12 mouse cellular contexts compared by ENCODE assay signal in the genomic region with DNA sequence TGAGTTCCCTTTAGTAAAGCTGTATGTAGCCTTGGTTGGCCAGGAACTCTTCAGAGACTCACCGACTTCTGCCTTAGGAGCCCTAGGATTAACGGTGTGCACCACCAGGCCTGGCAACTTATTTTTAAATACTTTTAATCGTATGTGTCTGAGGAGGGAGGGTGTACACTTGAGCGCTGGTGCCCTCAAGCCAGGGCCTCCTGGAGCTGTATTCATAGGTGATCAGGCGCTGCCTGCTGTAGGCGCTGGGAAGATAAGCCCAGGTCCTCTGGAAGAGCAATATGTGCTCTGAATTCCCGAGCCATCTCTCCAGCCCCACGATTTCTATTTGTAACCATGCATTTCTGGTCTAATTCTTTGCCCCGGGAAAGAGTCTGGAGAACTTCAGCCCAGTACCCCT. TPM values are rescaled to one million over a fixed set of nuclear protein-coding genes. Genes with fewer than 3 reads are reported as not detected.
DNase-seq lines count a peak whose midpoint lies in the region; ATAC-seq and TF ChIP-seq lines count a peak whose summit lies in the region.
"Had no signal": no experiment of that assay in that cellular context is flagged by ENCODE, and none has a peak within 500 bp of the region (broad histone marks: within the 10 kb centered on the region; RNA-seq: fewer than 3 reads in every experiment).

No protein-coding gene starts in this region.

- WGBS in heart, embryonic 14.5 days = 9% methylated on average over 9 of the region's 9 CpGs
- WGBS in lung, postnatal 0 days = 53% methylated on average over 9 of the region's 9 CpGs
- WGBS in limb, embryonic 13.5 days = 43% methylated on average over 9 of the region's 9 CpGs
- WGBS in midbrain, postnatal 0 days = 30% methylated on average over 9 of the region's 9 CpGs

- TF ChIP-seq CTCF in lung, postnatal 0 days (IDR thresholded peaks at IDR 0.05) = no peak
- TF ChIP-seq CTCF in midbrain, postnatal 0 days (IDR thresholded peaks at IDR 0.05) = no peak

- DNase-seq in heart, adult 11 months = no peak
- no peak for DNase-seq in lung, postnatal 0 days (ENCODE audit: low spot score)
- DNase-seq in lung, postnatal 4 days = no peak
- DNase-seq in midbrain, postnatal 0 days (ENCODE audit: low spot score) = no peak
- DNase-seq in gastrocnemius, adult 18-20 months (ENCODE audit: low spot score) = no peak
- no peak for DNase-seq in urinary bladder, postnatal 36 days (ENCODE audit: low spot score in 2 of 2)
- DNase-seq: cerebellum, adult 11 months had no signal

- 0 out of 2 replicates have a peak, but pooled peaks have one; percentile 28 for ATAC-seq in heart, embryonic 14.5 days (ENCODE audit: insufficient number of reproducible peaks, insufficient read depth, low FRiP score, low read depth)
- no peak for ATAC-seq in lung, postnatal 0 days
- no peak for ATAC-seq in limb, embryonic 13.5 days (ENCODE audit: low FRiP score, low read depth)
- ATAC-seq in midbrain, postnatal 0 days (ENCODE audit: low FRiP score) = no peak
- ATAC-seq: intestine, embryonic 15.5 days had no signal

- H3K9me3 ChIP-seq in heart, embryonic 14.5 days (ENCODE audit: control insufficient read depth, low read length) = no peaks in the 10 kb centered on the region
- no peaks in the 10 kb centered on the region for H3K9me3 ChIP-seq in lung, postnatal 0 days (ENCODE audit: low read length)
- no peaks in the 10 kb centered on the region for H3K9me3 ChIP-seq in limb, embryonic 13.5 days
- H3K9me3 ChIP-seq in midbrain, postnatal 0 days (ENCODE audit: low read length) = no peaks in the 10 kb centered on the region
- H3K9me3 ChIP-seq: intestine, embryonic 15.5 days had no signal

- TF ChIP-seq EP300 in lung, postnatal 0 days (IDR thresholded peaks at IDR 0.05) = no peak

- peaks cover 18 to 27% of the 10 kb centered on the region in 2 experiments for H3K4me1 ChIP-seq in heart, embryonic 14.5 days (ENCODE audit: control insufficient read depth in 2 of 2, insufficient read depth in 2 of 2, low read length in 2 of 2)
- H3K4me1 ChIP-seq in lung, postnatal 0 days (ENCODE audit: insufficient read depth, low read depth, low read length) = peaks cover 4% of the 10 kb centered on the region; the same call in 1 of the 2 replicates
- H3K4me1 ChIP-seq in limb, embryonic 13.5 days = peaks cover 36% of the 10 kb centered on the region
- no peaks in the 10 kb centered on the region for H3K4me1 ChIP-seq in midbrain, postnatal 0 days (ENCODE audit: insufficient read depth, low read length)
- H3K4me1 ChIP-seq: intestine, embryonic 15.5 days had no signal

- H3K36me3 ChIP-seq in heart, embryonic 14.5 days (ENCODE audit: control insufficient read depth, insufficient read depth, low read length) = peaks cover 52% of the 10 kb centered on the region
- peaks cover 22% of the 10 kb centered on the region for H3K36me3 ChIP-seq in lung, postnatal 0 days (ENCODE audit: insufficient read depth, low read length)
- H3K36me3 ChIP-seq in limb, embryonic 13.5 days = peaks cover 70% of the 10 kb centered on the region
- peaks cover 35% of the 10 kb centered on the region for H3K36me3 ChIP-seq in midbrain, postnatal 0 days (ENCODE audit: insufficient read depth, low read length)

- no peaks in the 10 kb centered on the region for H3K27me3 ChIP-seq in heart, embryonic 14.5 days (ENCODE audit: control insufficient read depth, insufficient read depth, low read length)
- no peaks in the 10 kb centered on the region for H3K27me3 ChIP-seq in lung, postnatal 0 days (replicated peaks; ENCODE audit: insufficient read depth, low read length)
- no peaks in the 10 kb centered on the region for H3K27me3 ChIP-seq in limb, embryonic 13.5 days
- no peaks in the 10 kb centered on the region for H3K27me3 ChIP-seq in midbrain, postnatal 0 days (ENCODE audit: insufficient read depth, low read length)
- H3K27me3 ChIP-seq: intestine, embryonic 15.5 days had no signal

- peak overlapping the region; percentile 80 to 89 for H3K27ac ChIP-seq in heart, embryonic 14.5 days (replicated peaks in 1 of 2; ENCODE audit: control insufficient read depth in 1 of 2, insufficient read depth in 1 of 2, low read depth in 2 of 2, low read length in 2 of 2)
- H3K27ac ChIP-seq in lung, postnatal 0 days (ENCODE audit: low read length) = peak overlapping the region; percentile 81; the same call in 1 of the 2 replicates
- peak overlapping the region; percentile 65 for H3K27ac ChIP-seq in limb, embryonic 13.5 days
- peak overlapping the region; percentile 57; the same call in 1 of the 2 replicates for H3K27ac ChIP-seq in midbrain, postnatal 0 days (ENCODE audit: low read depth, low read length)
- H3K27ac ChIP-seq: intestine, embryonic 15.5 days had no signal

- peak overlapping the region; percentile 49 for H3K4me2 ChIP-seq in heart, embryonic 14.5 days (ENCODE audit: low read length)
- no peak overlapping the region for H3K4me2 ChIP-seq in lung, postnatal 0 days (replicated peaks; ENCODE audit: low read depth, low read length)
- H3K4me2 ChIP-seq in limb, embryonic 13.5 days (replicated peaks) = no peak overlapping the region
- no peak overlapping the region for H3K4me2 ChIP-seq in midbrain, postnatal 0 days (ENCODE audit: low read depth, low read length, poor library complexity, severe bottlenecking)
- H3K4me2 ChIP-seq: intestine, embryonic 15.5 days had no signal

- H3K4me3 ChIP-seq in heart, embryonic 14.5 days (ENCODE audit: control insufficient read depth in 1 of 2, insufficient read depth in 1 of 2, low read depth in 1 of 2, low read length in 2 of 2) = peak overlapping the region in 1 of 2 experiments; percentile 3; a peak in 1 of 4 replicates
- no peak overlapping the region for H3K4me3 ChIP-seq in lung, postnatal 0 days (ENCODE audit: low read depth, low read length)
- H3K4me3 ChIP-seq in limb, embryonic 13.5 days = no peak overlapping the region
- H3K4me3 ChIP-seq in midbrain, postnatal 0 days (ENCODE audit: low read depth, low read length) = no peak overlapping the region
- H3K4me3 ChIP-seq: intestine, embryonic 15.5 days had no signal

- peak overlapping the region; percentile 54 for H3K9ac ChIP-seq in heart, embryonic 14.5 days (ENCODE audit: low read length)
- no peak overlapping the region for H3K9ac ChIP-seq in lung, postnatal 0 days (replicated peaks; ENCODE audit: low read depth)
- no peak overlapping the region for H3K9ac ChIP-seq in limb, embryonic 13.5 days
- no peak overlapping the region for H3K9ac ChIP-seq in midbrain, postnatal 0 days (replicated peaks; ENCODE audit: low read length, poor library complexity, severe bottlenecking)
- H3K9ac ChIP-seq: intestine, embryonic 15.5 days had no signal

RNA-seq across cellular contexts. Expression of a gene that starts 16.2 kb away (rescaled TPM):
- 52.5 and 58.7 TPM in 2 replicates for polyA plus RNA-seq in heart, embryonic 14.5 days (2014; fragmentation: Nextera tagmentation; extraction: Ambion mirVana)
- 72.8 and 97.5 TPM in 2 replicates for polyA plus RNA-seq in lung, postnatal 0 days (2015; fragmentation: Nextera tagmentation; extraction: Ambion mirVana)
- 93.9 and 98.0 TPM in 2 replicates for polyA plus RNA-seq in limb, embryonic 13.5 days (2015; fragmentation: Nextera tagmentation; extraction: Ambion mirVana)
- 299 and 345 TPM in 2 replicates for total RNA-seq in midbrain, postnatal 0 days (2014; rRNA removed)
- 372 and 393 TPM in 2 replicates for polyA plus RNA-seq in midbrain, postnatal 0 days (2015; fragmentation: Nextera tagmentation; extraction: Ambion mirVana)
- total RNA-seq in gastrocnemius, adult 18-20 months (2021) = 1 to 10 TPM; 3.4 to 4.0 TPM

RNA-seq across cellular contexts. Expression of a gene that starts 31.7 kb away (rescaled TPM):
- polyA plus RNA-seq in heart, embryonic 14.5 days (2014; fragmentation: Nextera tagmentation; extraction: Ambion mirVana) = 32.6 TPM in 2 replicates
- polyA plus RNA-seq in lung, postnatal 0 days (2015; fragmentation: Nextera tagmentation; extraction: Ambion mirVana) = 36.5 and 39.1 TPM in 2 replicates
- 46.9 and 52.5 TPM in 2 replicates for polyA plus RNA-seq in limb, embryonic 13.5 days (2015; fragmentation: Nextera tagmentation; extraction: Ambion mirVana)
- total RNA-seq in midbrain, postnatal 0 days (2014; rRNA removed) = 41.8 and 45.1 TPM in 2 replicates
- 25.5 and 33.8 TPM in 2 replicates for polyA plus RNA-seq in midbrain, postnatal 0 days (2015; fragmentation: Nextera tagmentation; extraction: Ambion mirVana)
- 10 to 100 TPM; 13.3 to 16.2 TPM for total RNA-seq in gastrocnemius, adult 18-20 months (2021)

RNA-seq across cellular contexts. Expression of a gene that starts 32.6 kb away (rescaled TPM):
- 41.2 and 42.3 TPM in 2 replicates for polyA plus RNA-seq in heart, embryonic 14.5 days (2014; fragmentation: Nextera tagmentation; extraction: Ambion mirVana)
- 110 and 115 TPM in 2 replicates for polyA plus RNA-seq in lung, postnatal 0 days (2015; fragmentation: Nextera tagmentation; extraction: Ambion mirVana)
- polyA plus RNA-seq in limb, embryonic 13.5 days (2015; fragmentation: Nextera tagmentation; extraction: Ambion mirVana) = 38.6 and 40.2 TPM in 2 replicates
- total RNA-seq in midbrain, postnatal 0 days (2014; rRNA removed) = 39.3 and 47.3 TPM in 2 replicates
- polyA plus RNA-seq in midbrain, postnatal 0 days (2015; fragmentation: Nextera tagmentation; extraction: Ambion mirVana) = 22.4 and 24.9 TPM in 2 replicates
- 10 to 100 TPM; 16.1 to 17.3 TPM for total RNA-seq in gastrocnemius, adult 18-20 months (2021)

RNA-seq across cellular contexts. Expression of a gene that starts 46.4 kb away (rescaled TPM):
- not detected in 2 replicates for polyA plus RNA-seq in heart, embryonic 14.5 days (2014; fragmentation: Nextera tagmentation; extraction: Ambion mirVana)
- polyA plus RNA-seq in lung, postnatal 0 days (2015; fragmentation: Nextera tagmentation; extraction: Ambion mirVana) = not detected in 2 replicates
- polyA plus RNA-seq in limb, embryonic 13.5 days (2015; fragmentation: Nextera tagmentation; extraction: Ambion mirVana) = not detected in 2 replicates
- total RNA-seq in midbrain, postnatal 0 days (2014; rRNA removed) = not detected in 2 replicates
- polyA plus RNA-seq in midbrain, postnatal 0 days (2015; fragmentation: Nextera tagmentation; extraction: Ambion mirVana) = not detected in 2 replicates
- total RNA-seq in gastrocnemius, adult 18-20 months (2021) = not detected
- total RNA-seq: liver, adult 2 months had no signal
- polyA plus RNA-seq: intestine, embryonic 15.5 days; liver, adult 2 months; urinary bladder, adult 2 months had no signal

RNA-seq across cellular contexts. Expression of a gene that starts 51.4 kb away (rescaled TPM):
- not detected in 2 replicates for polyA plus RNA-seq in heart, embryonic 14.5 days (2014; fragmentation: Nextera tagmentation; extraction: Ambion mirVana)
- not detected in 2 replicates for polyA plus RNA-seq in lung, postnatal 0 days (2015; fragmentation: Nextera tagmentation; extraction: Ambion mirVana)
- polyA plus RNA-seq in limb, embryonic 13.5 days (2015; fragmentation: Nextera tagmentation; extraction: Ambion mirVana) = 0.24 and 0.28 TPM in 2 replicates
- 5.8 and 6.7 TPM in 2 replicates for total RNA-seq in midbrain, postnatal 0 days (2014; rRNA removed)
- 3.1 and 3.3 TPM in 2 replicates for polyA plus RNA-seq in midbrain, postnatal 0 days (2015; fragmentation: Nextera tagmentation; extraction: Ambion mirVana)
- not detected for total RNA-seq in gastrocnemius, adult 18-20 months (2021)
- total RNA-seq: liver, adult 2 months had no signal
- polyA plus RNA-seq: liver, adult 2 months had no signal
